In genomic region chr4:132210325-132210724, GRCm38 (mm10) we compare ENCODE assay signal across 9 mouse cellular contexts. TPM values are rescaled to one million over a fixed set of nuclear protein-coding genes. Genes with fewer than 3 reads are reported as not detected.
DNase-seq lines count a peak whose midpoint lies in the region; ATAC-seq and TF ChIP-seq lines count a peak whose summit lies in the region.
"Had no signal": no experiment of that assay in that cellular context is flagged by ENCODE, and none has a peak within 500 bp of the region (broad histone marks: within the 10 kb centered on the region; RNA-seq: fewer than 3 reads in every experiment).

No protein-coding gene starts in this region.

- H3K4me1 ChIP-seq in kidney, embryonic 16.5 days (ENCODE audit: insufficient read depth, low read length) = peaks cover 20% of the 10 kb centered on the region
- H3K4me1 ChIP-seq in hindbrain, embryonic 16.5 days (ENCODE audit: control insufficient read depth, insufficient read depth, low read depth, low read length) = peaks cover 18% of the 10 kb centered on the region
- peaks cover 27% of the 10 kb centered on the region for H3K4me1 ChIP-seq in midbrain, embryonic 15.5 days
- H3K4me1 ChIP-seq in thymus, adult 2 months (replicated peaks; ENCODE audit: control insufficient read depth, insufficient read depth, low read length) = peaks cover 6% of the 10 kb centered on the region; the same call in 1 of the 2 replicates

- no peak for DNase-seq in kidney, postnatal 4 days
- peak; percentile 36 for DNase-seq in brain, embryonic 14.5 days (ENCODE audit: low read depth)
- no peak for DNase-seq in thymus, adult 2 months
- no peak for DNase-seq in cerebellum, postnatal 4 days (ENCODE audit: low spot score in 2 of 2)
- DNase-seq in ovary, postnatal 14 days (ENCODE audit: low spot score) = no peak
- DNase-seq: thymus, postnatal 36 days had no signal

- H3K27me3 ChIP-seq in kidney, embryonic 16.5 days (ENCODE audit: insufficient read depth, low read length) = no peaks in the 10 kb centered on the region
- no peaks in the 10 kb centered on the region for H3K27me3 ChIP-seq in hindbrain, embryonic 16.5 days (replicated peaks; ENCODE audit: control insufficient read depth, insufficient read depth, low read length)
- no peaks in the 10 kb centered on the region for H3K27me3 ChIP-seq in midbrain, embryonic 15.5 days (replicated peaks)
- no peaks in the 10 kb centered on the region for H3K27me3 ChIP-seq in thymus, adult 2 months (ENCODE audit: control insufficient read depth, insufficient read depth, low read length)

- peaks cover 24% of the 10 kb centered on the region for H3K36me3 ChIP-seq in kidney, embryonic 16.5 days (ENCODE audit: insufficient read depth, low read length)
- H3K36me3 ChIP-seq in hindbrain, embryonic 16.5 days (ENCODE audit: control insufficient read depth, insufficient read depth, low read length) = peaks cover 5% of the 10 kb centered on the region; the same call in 1 of the 2 replicates
- peaks cover 3% of the 10 kb centered on the region; the same call in 1 of the 2 replicates for H3K36me3 ChIP-seq in midbrain, embryonic 15.5 days (replicated peaks)
- peaks cover 19% of the 10 kb centered on the region for H3K36me3 ChIP-seq in thymus, adult 2 months (ENCODE audit: control insufficient read depth, insufficient read depth, low read length)

- peak overlapping the region; percentile 60 for H3K4me3 ChIP-seq in kidney, embryonic 16.5 days (ENCODE audit: low read length)
- H3K4me3 ChIP-seq in hindbrain, embryonic 16.5 days (ENCODE audit: low read length) = peak overlapping the region; percentile 72
- peak overlapping the region; percentile 78 for H3K4me3 ChIP-seq in midbrain, embryonic 15.5 days
- H3K4me3 ChIP-seq in thymus, adult 2 months (ENCODE audit: control insufficient read depth, insufficient read depth, low read length) = no peak overlapping the region

- H3K9me3 ChIP-seq in kidney, embryonic 16.5 days (ENCODE audit: low read length) = no peaks in the 10 kb centered on the region
- H3K9me3 ChIP-seq in hindbrain, embryonic 16.5 days (ENCODE audit: control insufficient read depth, low read length) = no peaks in the 10 kb centered on the region
- no peaks in the 10 kb centered on the region for H3K9me3 ChIP-seq in midbrain, embryonic 15.5 days

- no peak for ATAC-seq in kidney, embryonic 16.5 days (ENCODE audit: low FRiP score, low TSS enrichment)
- no peak for ATAC-seq in hindbrain, embryonic 16.5 days
- ATAC-seq in midbrain, embryonic 15.5 days (replicated peaks) = no peak

- TF ChIP-seq CTCF in brain, embryonic 14.5 days (IDR thresholded peaks at IDR 0.05; ENCODE audit: borderline replicate concordance, extremely low read depth, insufficient read depth, insufficient read length) = no peak
- no peak for TF ChIP-seq CTCF in thymus, adult 2 months (IDR thresholded peaks at IDR 0.05; ENCODE audit: borderline replicate concordance, control insufficient read depth, extremely low read depth, insufficient read depth, low read length, poor library complexity)

- TF ChIP-seq POLR2A in brain, embryonic 14.5 days (IDR thresholded peaks at IDR 0.05; ENCODE audit: borderline replicate concordance, extremely low read depth, insufficient read depth, insufficient read length, poor library complexity, severe bottlenecking) = no peak
- TF ChIP-seq POLR2A in thymus, adult 2 months (IDR thresholded peaks at IDR 0.05; ENCODE audit: control insufficient read depth, extremely low read depth, insufficient read depth, low read length, poor library complexity) = no peak

- WGBS in kidney, embryonic 16.5 days = 31% methylated on average over 2 of the region's 2 CpGs
- 41% methylated on average over 2 of the region's 2 CpGs for WGBS in hindbrain, embryonic 16.5 days
- 31% methylated on average over 2 of the region's 2 CpGs for WGBS in midbrain, embryonic 15.5 days
- WGBS in thymus, adult 2 months = 33% methylated on average over 2 of the region's 2 CpGs

- no peak overlapping the region for H3K27ac ChIP-seq in kidney, embryonic 16.5 days (ENCODE audit: low read length)
- no peak overlapping the region for H3K27ac ChIP-seq in hindbrain, embryonic 16.5 days (ENCODE audit: low read depth, low read length)
- no peak overlapping the region for H3K27ac ChIP-seq in midbrain, embryonic 15.5 days
- H3K27ac ChIP-seq in thymus, adult 2 months (ENCODE audit: control insufficient read depth, insufficient read depth, low read length) = no peak overlapping the region

- peak overlapping the region; percentile 73 for H3K4me2 ChIP-seq in kidney, embryonic 16.5 days (replicated peaks; ENCODE audit: low read depth, low read length)
- peak overlapping the region; percentile 85 for H3K4me2 ChIP-seq in hindbrain, embryonic 16.5 days (ENCODE audit: low read length)
- peak overlapping the region; percentile 68 for H3K4me2 ChIP-seq in midbrain, embryonic 15.5 days

- H3K9ac ChIP-seq in kidney, embryonic 16.5 days (replicated peaks; ENCODE audit: low read length) = peak overlapping the region; percentile 99
- peak overlapping the region; percentile 99 for H3K9ac ChIP-seq in hindbrain, embryonic 16.5 days (ENCODE audit: low read depth, low read length)
- peak overlapping the region; percentile 91 for H3K9ac ChIP-seq in midbrain, embryonic 15.5 days

RNA-seq across cellular contexts. Expression of gene Ythdf2, which starts 1.8 kb away (rescaled TPM):
- polyA plus RNA-seq in kidney, embryonic 16.5 days (2015; fragmentation: Nextera tagmentation; extraction: Ambion mirVana) = 106 and 108 TPM in 2 replicates
- 46.6 and 52.2 TPM in 2 replicates for polyA plus RNA-seq in brain, embryonic 14.5 days (2012; rRNA removed)
- 92.7 and 102 TPM in 2 replicates for polyA plus RNA-seq in hindbrain, embryonic 16.5 days (2015; fragmentation: Nextera tagmentation; extraction: Ambion mirVana)
- 117 and 120 TPM in 2 replicates for polyA plus RNA-seq in midbrain, embryonic 15.5 days (2015; fragmentation: Nextera tagmentation; extraction: Ambion mirVana)
- 36.0 and 36.3 TPM in 2 replicates for polyA plus RNA-seq in thymus, adult 2 months (2012; rRNA removed)

RNA-seq across cellular contexts. Expression of gene Gmeb1, which starts 51.1 kb away (rescaled TPM):
- 39.3 and 45.1 TPM in 2 replicates for polyA plus RNA-seq in kidney, embryonic 16.5 days (2015; fragmentation: Nextera tagmentation; extraction: Ambion mirVana)
- polyA plus RNA-seq in brain, embryonic 14.5 days (2012; rRNA removed) = 36.4 and 43.8 TPM in 2 replicates
- 37.6 and 38.1 TPM in 2 replicates for polyA plus RNA-seq in hindbrain, embryonic 16.5 days (2015; fragmentation: Nextera tagmentation; extraction: Ambion mirVana)
- polyA plus RNA-seq in midbrain, embryonic 15.5 days (2015; fragmentation: Nextera tagmentation; extraction: Ambion mirVana) = 45.7 and 47.4 TPM in 2 replicates
- polyA plus RNA-seq in thymus, adult 2 months (2012; rRNA removed) = 47.5 and 49.6 TPM in 2 replicates
